Mouse (Mus musculus) kidney, postnatal 0 days (tissue): ENCODE results near the gene Cdk14. TPM values are rescaled to one million over a fixed set of nuclear protein-coding genes. Genes with fewer than 3 reads are reported as not detected.

ENCODE experiments used
- ATAC-seq: fragments of 200-750 bp; cut with Nextera tagmentation; replicated peaks from 2 replicates; pipeline ENCODE4 v1.8.0; 2017; ENCODE audit warnings: low read depth, moderate number of reproducible peaks, moderate TSS enrichment, moderate library complexity; ENCODE audit not compliant: low FRiP score
- DNase-seq: peaks from one replicate; pipeline ENCODE4 v3.0.0-alpha.2; 2016; ENCODE audit warnings: low spot score
- H3K27ac ChIP-seq: fragments of 300-500 bp; sonication (generic); 2 replicates; pipeline ENCODE4 v1.5.1; 2014; ENCODE audit warnings: mild to moderate bottlenecking
- H3K27me3 ChIP-seq: fragments of 300-500 bp; sonication (generic); 2 replicates; pipeline ENCODE4 v1.6.1; 2014; ENCODE audit warnings: low read length, mixed read lengths; ENCODE audit not compliant: insufficient read depth
- H3K36me3 ChIP-seq: fragments of 300-500 bp; sonication (generic); 2 replicates; pipeline ENCODE4 v1.6.1; 2014; ENCODE audit warnings: low read length, mixed read lengths; ENCODE audit not compliant: insufficient read depth
- H3K4me1 ChIP-seq: fragments of 300-500 bp; sonication (generic); replicated peaks from 2 replicates; pipeline ENCODE4 v1.6.1; 2014; ENCODE audit warnings: antibody characterized with exemption, low read length, mixed read lengths; ENCODE audit not compliant: insufficient read depth
- H3K4me2 ChIP-seq: fragments of 300-500 bp; sonication (generic); 2 replicates; pipeline ENCODE4 v1.6.1; 2014; ENCODE audit warnings: mild to moderate bottlenecking, low read length, moderate library complexity, mixed read lengths
- H3K4me3 ChIP-seq: fragments of 300-500 bp; sonication (generic); replicated peaks from 2 replicates; pipeline ENCODE4 v1.5.1; 2014; ENCODE audit warnings: low read depth, low read length
- H3K9ac ChIP-seq: fragments of 300-500 bp; sonication (generic); 2 replicates; pipeline ENCODE4 v1.6.1; 2014; ENCODE audit warnings: low read depth, low read length
- H3K9me3 ChIP-seq: fragments of 300-500 bp; sonication (generic); replicated peaks from 2 replicates; pipeline ENCODE4 v1.6.1; 2016; ENCODE audit warnings: low read length, inconsistent platforms, mixed read lengths
- CTCF ChIP-seq: IDR thresholded peaks from 2 replicates; pipeline ENCODE4 v1.5.1; 2016; ENCODE audit warnings: antibody characterized with exemption, low read depth, mild to moderate bottlenecking, moderate library complexity
- WGBS: fragments of 180-500 bp; shearing (Covaris S2); extraction: QIAGEN DNeasy Blood & Tissue Kit; methylation state at CpG from one replicate; pipeline ENCODE4 v1.1.7; 2014; 5-methylcytosine and 5-hydroxymethylcytosine counted together
- polyA plus RNA-seq: library from polyadenylated mRNA; unstranded; fragments of >200 nt; fragmentation: Nextera tagmentation; extraction: Ambion mirVana; gene quantifications from 2 replicates; pipeline ENCODE4 v1.2.1, GENCODE M21; 2015

Gene Cdk14
- polyA plus RNA-seq, 1 experiment from 2014 or later, result 8.8 TPM

DNA sequence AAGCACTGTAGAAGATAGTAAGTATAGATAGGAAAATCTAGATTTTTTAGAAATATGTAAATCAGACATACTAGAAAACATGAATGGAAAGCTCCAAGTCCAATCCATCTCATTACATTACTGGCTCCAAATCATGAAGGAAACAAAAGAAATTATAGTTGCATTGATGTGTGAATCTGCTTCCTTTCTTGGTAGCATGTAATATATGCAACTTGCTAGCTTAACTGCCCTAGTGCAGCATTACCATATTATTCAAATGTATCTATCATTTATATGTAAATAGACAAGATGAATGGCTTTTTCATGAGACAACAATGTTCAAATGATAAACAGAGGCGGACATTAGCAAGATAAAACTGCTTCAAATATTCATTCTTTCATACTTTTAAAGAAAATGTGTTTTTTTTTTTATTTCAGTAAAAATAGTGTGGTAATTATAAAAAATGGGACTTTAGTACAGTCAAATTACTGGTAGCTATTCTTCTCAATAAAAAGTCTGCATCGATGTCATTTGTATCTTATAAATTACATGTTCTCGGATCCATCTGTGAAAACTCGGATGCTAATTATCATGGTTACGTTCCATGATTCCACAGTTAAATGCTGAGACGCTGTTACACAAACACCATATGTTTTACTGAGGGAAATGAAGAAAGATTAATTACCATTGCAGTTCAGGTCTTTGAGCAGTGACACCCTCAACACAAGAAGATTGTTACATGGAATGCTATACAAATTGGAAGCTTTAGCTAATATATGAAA lies 285.8 kb downstream of the Cdk14 start:
- H3K4me2 ChIP-seq, result no peak overlapping the region
- no peaks in the 10 kb centered on the region for H3K4me1 ChIP-seq
- H3K9ac ChIP-seq, result no peak overlapping the region
- H3K36me3 ChIP-seq, result no peaks in the 10 kb centered on the region
- no peak overlapping the region for H3K27ac ChIP-seq
- no peak for TF ChIP-seq CTCF
- H3K27me3 ChIP-seq, result no peaks in the 10 kb centered on the region
- no peaks in the 10 kb centered on the region for H3K9me3 ChIP-seq
- DNase-seq (no peak), ATAC-seq (no peak)
- WGBS, result 62% methylated on average over 6 of the region's 6 CpGs
- H3K4me3 ChIP-seq, result no peak overlapping the region

DNA sequence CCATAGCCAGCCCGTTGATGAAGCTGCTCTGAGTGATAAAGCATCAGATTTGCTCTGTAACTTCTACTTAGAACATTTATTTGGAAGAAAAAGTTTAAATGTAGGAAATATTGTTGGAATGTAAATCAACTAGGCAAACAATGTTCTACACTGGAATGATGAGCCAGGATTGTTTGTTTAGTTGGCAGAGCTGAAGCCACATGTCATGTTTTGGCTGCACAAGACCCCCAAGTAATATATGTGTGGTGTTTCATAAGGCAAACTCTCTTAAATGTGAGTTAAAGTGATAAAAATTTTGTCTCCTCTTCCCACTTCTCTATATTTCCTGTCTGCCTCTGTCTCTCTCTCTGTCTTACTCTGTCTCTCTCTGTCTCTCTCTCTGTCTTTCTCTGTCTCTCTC lies 291.3 kb downstream of the Cdk14 start:
- no peak for TF ChIP-seq CTCF
- no peak for ATAC-seq
- H3K4me2 ChIP-seq, result no peak overlapping the region
- no peak overlapping the region for H3K9ac ChIP-seq
- no peaks in the 10 kb centered on the region for H3K27me3 ChIP-seq
- WGBS, result 61% methylated on average over 1 of the region's 1 CpGs
- H3K9me3 ChIP-seq, result no peaks in the 10 kb centered on the region
- no peak overlapping the region for H3K4me3 ChIP-seq
- H3K4me1 ChIP-seq, result no peaks in the 10 kb centered on the region
- H3K36me3 ChIP-seq, result no peaks in the 10 kb centered on the region
- H3K27ac ChIP-seq, result no peak overlapping the region
- no peak for DNase-seq

DNA sequence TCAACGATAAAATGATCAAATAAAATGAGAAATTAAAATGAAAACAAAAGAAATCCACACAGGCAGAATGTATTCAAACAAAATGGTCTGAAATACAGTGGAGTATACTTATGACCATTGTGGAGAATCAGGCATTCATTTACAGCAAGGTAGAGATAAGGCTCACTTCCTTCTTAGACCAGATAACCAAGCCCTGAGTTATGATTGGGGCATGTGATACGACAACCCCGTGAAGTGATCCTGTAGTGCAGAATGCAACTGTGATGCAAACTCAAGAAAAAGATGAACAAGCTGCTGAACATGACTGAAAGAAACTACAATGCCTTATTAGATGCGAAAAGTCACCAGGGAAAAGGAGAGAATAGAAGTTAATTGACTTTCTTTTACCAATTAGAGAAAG lies 295.5 kb downstream of the Cdk14 start:
- TF ChIP-seq CTCF, result no peak
- no peak overlapping the region for H3K4me2 ChIP-seq
- H3K4me1 ChIP-seq, result no peaks in the 10 kb centered on the region
- ATAC-seq, result no peak
- no peaks in the 10 kb centered on the region for H3K9me3 ChIP-seq
- H3K4me3 ChIP-seq, result no peak overlapping the region
- WGBS, result 89% methylated on average over 4 of the region's 4 CpGs
- H3K9ac ChIP-seq, result no peak overlapping the region
- no peaks in the 10 kb centered on the region for H3K27me3 ChIP-seq
- no peaks in the 10 kb centered on the region for H3K36me3 ChIP-seq
- H3K27ac ChIP-seq, result no peak overlapping the region
- no peak for DNase-seq

DNA sequence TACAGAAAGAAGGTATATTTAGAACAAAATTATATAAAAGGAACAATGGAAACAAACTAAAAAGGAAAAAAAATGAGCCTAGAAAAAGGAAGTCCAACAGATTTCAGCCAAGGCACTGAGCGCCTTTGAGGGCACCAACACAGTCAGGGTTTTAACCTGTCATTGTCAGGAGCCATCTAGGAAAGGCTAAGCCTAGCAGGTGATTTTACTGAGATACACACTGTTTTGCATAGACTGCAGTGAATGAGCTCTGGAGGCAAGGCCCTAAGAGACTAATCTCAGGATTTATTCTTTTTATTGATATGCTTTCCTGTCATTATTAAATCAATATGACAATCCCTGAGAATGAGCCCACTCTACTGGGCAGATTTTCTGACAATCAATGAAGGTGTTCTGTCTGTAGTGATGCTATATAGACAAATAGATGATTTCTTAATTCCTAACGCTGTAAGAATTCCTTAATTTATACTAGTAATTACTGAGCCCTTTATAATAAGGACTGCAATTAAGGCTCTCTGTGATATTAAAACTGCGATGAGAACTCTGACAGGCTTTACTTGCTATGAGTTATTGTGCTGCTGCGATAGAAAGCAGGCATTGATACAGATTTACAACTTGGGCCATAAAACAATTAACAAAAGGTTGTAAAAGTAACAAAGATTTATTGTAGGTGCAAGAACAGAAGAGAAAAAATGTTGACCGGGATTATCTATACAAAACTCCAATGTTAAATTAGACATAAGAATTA lies 303.2 kb downstream of the Cdk14 start:
- DNase-seq (peak; percentile 22), ATAC-seq (no peak)
- Histone ChIP-seq H3K36me3 (no peaks in the 10 kb centered on the region), H3K4me3 (no peak overlapping the region), H3K9ac (no peak overlapping the region), H3K9me3 (no peaks in the 10 kb centered on the region), H3K27ac (no peak overlapping the region), H3K4me2 (no peak overlapping the region), H3K4me1 (no peaks in the 10 kb centered on the region), H3K27me3 (no peaks in the 10 kb centered on the region)
- TF ChIP-seq CTCF, result no peak
- WGBS, result 29% methylated on average over 5 of the region's 5 CpGs

DNA sequence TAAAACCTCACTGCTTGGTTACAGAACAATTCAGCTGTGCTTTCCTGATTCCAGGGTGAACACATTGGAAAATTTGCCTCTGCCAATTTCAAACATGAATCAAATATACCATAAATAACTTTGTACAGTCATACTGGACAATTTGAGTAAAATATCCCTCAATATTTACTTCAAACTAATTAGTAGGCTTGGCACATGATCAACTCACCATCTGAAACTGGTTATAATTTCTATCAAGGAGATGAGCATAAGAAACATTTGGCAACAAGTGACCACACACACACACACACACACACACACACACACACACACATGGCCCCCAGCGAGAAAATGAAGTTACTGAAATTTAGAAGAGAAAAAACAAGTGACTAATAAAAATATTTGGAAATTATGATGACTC lies 304.6 kb downstream of the Cdk14 start:
- H3K27ac ChIP-seq, result no peak overlapping the region
- H3K4me2 ChIP-seq, result no peak overlapping the region
- H3K4me1 ChIP-seq, result no peaks in the 10 kb centered on the region
- ATAC-seq (no peak), DNase-seq (no peak)
- no peak overlapping the region for H3K4me3 ChIP-seq
- H3K9ac ChIP-seq, result no peak overlapping the region
- no peaks in the 10 kb centered on the region for H3K36me3 ChIP-seq
- no peak for TF ChIP-seq CTCF
- WGBS, result 77% methylated on average over 1 of the region's 1 CpGs
- no peaks in the 10 kb centered on the region for H3K27me3 ChIP-seq
- no peaks in the 10 kb centered on the region for H3K9me3 ChIP-seq

DNA sequence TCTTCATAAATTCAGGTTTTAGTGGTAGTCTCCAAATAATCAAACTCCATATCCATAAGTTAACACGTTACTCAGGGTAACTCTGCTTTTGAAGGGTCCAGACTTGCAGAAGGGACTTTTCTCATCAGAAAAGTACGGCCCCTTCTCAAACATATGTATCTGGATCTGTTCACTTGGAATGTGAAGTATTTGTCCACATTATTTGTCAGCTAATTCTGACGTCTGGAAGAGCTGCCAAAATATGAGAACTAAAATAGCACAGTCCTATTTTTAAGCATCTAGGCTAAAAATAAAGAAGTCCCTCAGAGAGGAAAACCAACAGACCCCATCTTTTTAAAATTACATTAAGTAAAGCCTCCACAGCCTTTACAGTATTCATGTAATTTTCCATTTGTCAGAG lies 310.5 kb downstream of the Cdk14 start:
- H3K27me3 ChIP-seq, result no peaks in the 10 kb centered on the region
- no peak for TF ChIP-seq CTCF
- no peaks in the 10 kb centered on the region for H3K36me3 ChIP-seq
- no peak overlapping the region for H3K27ac ChIP-seq
- H3K4me3 ChIP-seq, result no peak overlapping the region
- H3K9ac ChIP-seq, result no peak overlapping the region
- ATAC-seq, result no peak
- H3K9me3 ChIP-seq, result no peaks in the 10 kb centered on the region
- H3K4me2 ChIP-seq, result no peak overlapping the region
- peak; percentile 31 for DNase-seq
- no peaks in the 10 kb centered on the region for H3K4me1 ChIP-seq
- 62% methylated on average over 3 of the region's 3 CpGs for WGBS
